Mouse (Mus musculus): ENCODE results near the gene Dgcr8. TPM values are rescaled to one million over a fixed set of nuclear protein-coding genes. Genes with fewer than 3 reads are reported as not detected.

The Dgcr8 gene
- 26.3 and 31.3 TPM in 2 replicates for polyA plus RNA-seq (2014; fragmentation: Nextera tagmentation; extraction: Ambion mirVana)

- no peaks in the 10 kb centered on the region for H3K27me3 ChIP-seq (replicated peaks; ENCODE audit: control insufficient read depth, insufficient read depth, low read length)
- peak within 1 kb of the TSS; percentile 85 for H3K27ac ChIP-seq (ENCODE audit: low read depth, low read length)
- peak within 1 kb of the TSS; percentile 75 for H3K4me2 ChIP-seq (ENCODE audit: low read length)
- DNase-seq (ENCODE audit: low spot score) (peak; percentile 99), ATAC-seq (peak; percentile 99)
- peaks cover 26% of the 10 kb centered on the region for H3K36me3 ChIP-seq (ENCODE audit: control insufficient read depth, insufficient read depth, low read length)
- peaks cover 22% of the 10 kb centered on the region for H3K4me1 ChIP-seq (ENCODE audit: control insufficient read depth, insufficient read depth, low read length)
- H3K9ac ChIP-seq (ENCODE audit: low read length): peak within 1 kb of the TSS; percentile 97
- H3K4me3 ChIP-seq (ENCODE audit: low read depth, low read length): peak within 1 kb of the TSS; percentile 93
- no peaks in the 10 kb centered on the region for H3K9me3 ChIP-seq (replicated peaks; ENCODE audit: control insufficient read depth, low read length)
- WGBS: under 1% methylated on average over 67 of the region's 71 CpGs
These were observed at the start of gene Dgcr8 for GRCm38 (mm10) chr16:18289067-18289588. TSS of gene Dgcr8 (minus strand) at chr16:18289246.

- no peaks in the 10 kb centered on the region for H3K27me3 ChIP-seq (replicated peaks; ENCODE audit: control insufficient read depth, insufficient read depth, low read length)
- H3K27ac ChIP-seq (ENCODE audit: low read depth, low read length): no peak overlapping the region
- H3K36me3 ChIP-seq (ENCODE audit: control insufficient read depth, insufficient read depth, low read length): 0 out of 2 replicates have a peak, but pooled peaks cover 5% of the 10 kb centered on the region
- no peaks in the 10 kb centered on the region for H3K9me3 ChIP-seq (replicated peaks; ENCODE audit: control insufficient read depth, low read length)
- H3K4me3 ChIP-seq (ENCODE audit: low read depth, low read length): no peak overlapping the region
- DNase-seq (ENCODE audit: low spot score) (no peak), ATAC-seq (no peak)
- WGBS: 90% methylated on average over 4 of the region's 4 CpGs
- no peak overlapping the region for H3K4me2 ChIP-seq (ENCODE audit: low read length)
- peaks cover 2% of the 10 kb centered on the region; the same call in 1 of the 2 replicates for H3K4me1 ChIP-seq (ENCODE audit: control insufficient read depth, insufficient read depth, low read length)
- H3K9ac ChIP-seq (ENCODE audit: low read length): no peak overlapping the region
These were observed 48.2 kb upstream of the Dgcr8 start for GRCm38 (mm10) chr16:18337261-18337660.

GRCm38 (mm10) chr16:18335981-18336380, 46.9 kb upstream of the Dgcr8 start:
- no peak overlapping the region for H3K4me3 ChIP-seq (ENCODE audit: low read depth, low read length)
- 0 out of 2 replicates have a peak, but pooled peaks cover 5% of the 10 kb centered on the region for H3K36me3 ChIP-seq (ENCODE audit: control insufficient read depth, insufficient read depth, low read length)
- H3K4me1 ChIP-seq (ENCODE audit: control insufficient read depth, insufficient read depth, low read length): no peaks in the 10 kb centered on the region
- ATAC-seq: no peak
- no peak overlapping the region for H3K9ac ChIP-seq (ENCODE audit: low read length)
- H3K27ac ChIP-seq (ENCODE audit: low read depth, low read length): no peak overlapping the region
- no peaks in the 10 kb centered on the region for H3K27me3 ChIP-seq (replicated peaks; ENCODE audit: control insufficient read depth, insufficient read depth, low read length)
- WGBS: 96% methylated on average over 3 of the region's 3 CpGs
- no peaks in the 10 kb centered on the region for H3K9me3 ChIP-seq (replicated peaks; ENCODE audit: control insufficient read depth, low read length)
- no peak for DNase-seq (ENCODE audit: low spot score)
- H3K4me2 ChIP-seq (ENCODE audit: low read length): no peak overlapping the region

- DNase-seq (ENCODE audit: low spot score): no peak
These were observed 44.9 kb upstream of the Dgcr8 start for GRCm38 (mm10) chr16:18333976-18334375.

GRCm38 (mm10) chr16:18328524-18328923, 39.5 kb upstream of the Dgcr8 start:
- no peak for DNase-seq (ENCODE audit: low spot score)
- H3K4me2 ChIP-seq (ENCODE audit: low read length): no peak overlapping the region
- 78% methylated on average over 1 of the region's 1 CpGs for WGBS
- H3K36me3 ChIP-seq (ENCODE audit: control insufficient read depth, insufficient read depth, low read length): peaks cover 7% of the 10 kb centered on the region; the same call in 1 of the 2 replicates
- no peaks in the 10 kb centered on the region for H3K27me3 ChIP-seq (replicated peaks; ENCODE audit: control insufficient read depth, insufficient read depth, low read length)
- ATAC-seq: no peak
- H3K4me3 ChIP-seq (ENCODE audit: low read depth, low read length): no peak overlapping the region
- no peak overlapping the region for H3K27ac ChIP-seq (ENCODE audit: low read depth, low read length)
- no peaks in the 10 kb centered on the region for H3K9me3 ChIP-seq (replicated peaks; ENCODE audit: control insufficient read depth, low read length)
- H3K9ac ChIP-seq (ENCODE audit: low read length): no peak overlapping the region
- no peaks in the 10 kb centered on the region for H3K4me1 ChIP-seq (ENCODE audit: control insufficient read depth, insufficient read depth, low read length)

More at GRCm38 (mm10) chr16:18333976-18334375, 44.9 kb upstream of the Dgcr8 start:
- 86% methylated on average over 3 of the region's 3 CpGs for WGBS
- 0 out of 2 replicates have a peak, but pooled peaks cover 5% of the 10 kb centered on the region for H3K36me3 ChIP-seq (ENCODE audit: control insufficient read depth, insufficient read depth, low read length)
- no peak for ATAC-seq
- H3K4me2 ChIP-seq (ENCODE audit: low read length): no peak overlapping the region
- H3K27me3 ChIP-seq (replicated peaks; ENCODE audit: control insufficient read depth, insufficient read depth, low read length): no peaks in the 10 kb centered on the region
- no peaks in the 10 kb centered on the region for H3K4me1 ChIP-seq (ENCODE audit: control insufficient read depth, insufficient read depth, low read length)
- no peaks in the 10 kb centered on the region for H3K9me3 ChIP-seq (replicated peaks; ENCODE audit: control insufficient read depth, low read length)
- H3K27ac ChIP-seq (ENCODE audit: low read depth, low read length): no peak overlapping the region
- H3K4me3 ChIP-seq (ENCODE audit: low read depth, low read length): no peak overlapping the region
- no peak overlapping the region for H3K9ac ChIP-seq (ENCODE audit: low read length)

- Histone ChIP-seq H3K9ac (ENCODE audit: low read length) (no peak overlapping the region), H3K4me3 (ENCODE audit: low read depth, low read length) (no peak overlapping the region), H3K9me3 (replicated peaks; ENCODE audit: control insufficient read depth, low read length) (no peaks in the 10 kb centered on the region), H3K36me3 (ENCODE audit: control insufficient read depth, insufficient read depth, low read length) (peaks cover 13% of the 10 kb centered on the region), H3K27ac (ENCODE audit: low read depth, low read length) (no peak overlapping the region), H3K4me2 (ENCODE audit: low read length) (no peak overlapping the region), H3K4me1 (ENCODE audit: control insufficient read depth, insufficient read depth, low read length) (no peaks in the 10 kb centered on the region), H3K27me3 (replicated peaks; ENCODE audit: control insufficient read depth, insufficient read depth, low read length) (no peaks in the 10 kb centered on the region)
- ATAC-seq (no peak), DNase-seq (ENCODE audit: low spot score) (no peak)
- 92% methylated on average over 9 of the region's 9 CpGs for WGBS
These were observed 38.9 kb upstream of the Dgcr8 start for GRCm38 (mm10) chr16:18327936-18328335.

GRCm38 (mm10) chr16:18325741-18326140, 36.7 kb upstream of the Dgcr8 start:
- H3K4me3 ChIP-seq (ENCODE audit: low read depth, low read length): no peak overlapping the region
- no peak overlapping the region for H3K27ac ChIP-seq (ENCODE audit: low read depth, low read length)
- no peak overlapping the region for H3K9ac ChIP-seq (ENCODE audit: low read length)
- DNase-seq (ENCODE audit: low spot score) (no peak), ATAC-seq (no peak)
- 84% methylated on average over 4 of the region's 4 CpGs for WGBS
- H3K4me2 ChIP-seq (ENCODE audit: low read length): no peak overlapping the region
- no peaks in the 10 kb centered on the region for H3K9me3 ChIP-seq (replicated peaks; ENCODE audit: control insufficient read depth, low read length)
- H3K36me3 ChIP-seq (ENCODE audit: control insufficient read depth, insufficient read depth, low read length): peaks cover 24% of the 10 kb centered on the region
- no peaks in the 10 kb centered on the region for H3K4me1 ChIP-seq (ENCODE audit: control insufficient read depth, insufficient read depth, low read length)
- H3K27me3 ChIP-seq (replicated peaks; ENCODE audit: control insufficient read depth, insufficient read depth, low read length): no peaks in the 10 kb centered on the region

GRCm38 (mm10) chr16:18324031-18324430, 35.0 kb upstream of the Dgcr8 start:
- Histone ChIP-seq H3K4me2 (ENCODE audit: low read length) (no peak overlapping the region), H3K36me3 (ENCODE audit: control insufficient read depth, insufficient read depth, low read length) (peaks cover 28% of the 10 kb centered on the region), H3K9ac (ENCODE audit: low read length) (no peak overlapping the region), H3K27me3 (replicated peaks; ENCODE audit: control insufficient read depth, insufficient read depth, low read length) (no peaks in the 10 kb centered on the region), H3K4me1 (ENCODE audit: control insufficient read depth, insufficient read depth, low read length) (no peaks in the 10 kb centered on the region), H3K4me3 (ENCODE audit: low read depth, low read length) (no peak overlapping the region), H3K27ac (ENCODE audit: low read depth, low read length) (no peak overlapping the region), H3K9me3 (replicated peaks; ENCODE audit: control insufficient read depth, low read length) (no peaks in the 10 kb centered on the region)
- ATAC-seq (no peak), DNase-seq (ENCODE audit: low spot score) (no peak)
- 77% methylated on average over 6 of the region's 6 CpGs for WGBS

GRCm38 (mm10) chr16:18323460-18323859, 34.4 kb upstream of the Dgcr8 start:
- H3K36me3 ChIP-seq (ENCODE audit: control insufficient read depth, insufficient read depth, low read length): peaks cover 28% of the 10 kb centered on the region
- H3K4me2 ChIP-seq (ENCODE audit: low read length): no peak overlapping the region
- no peak overlapping the region for H3K27ac ChIP-seq (ENCODE audit: low read depth, low read length)
- ATAC-seq: no peak
- no peak for DNase-seq (ENCODE audit: low spot score)
- H3K4me1 ChIP-seq (ENCODE audit: control insufficient read depth, insufficient read depth, low read length): no peaks in the 10 kb centered on the region
- no peak overlapping the region for H3K9ac ChIP-seq (ENCODE audit: low read length)
- H3K27me3 ChIP-seq (replicated peaks; ENCODE audit: control insufficient read depth, insufficient read depth, low read length): no peaks in the 10 kb centered on the region
- H3K4me3 ChIP-seq (ENCODE audit: low read depth, low read length): no peak overlapping the region
- 93% methylated on average over 2 of the region's 2 CpGs for WGBS
- H3K9me3 ChIP-seq (replicated peaks; ENCODE audit: control insufficient read depth, low read length): no peaks in the 10 kb centered on the region

All from forebrain, embryonic 14.5 days (tissue).